Mouse (Mus musculus): ENCODE results near the gene Mark3.

- no peak for TF ChIP-seq CTCF (IDR thresholded peaks at IDR 0.05; ENCODE audit: borderline replicate concordance, insufficient read depth, low read depth, low read length)
- TF ChIP-seq POLR2A (IDR thresholded peaks at IDR 0.05; ENCODE audit: borderline replicate concordance, insufficient read depth, low read length): no peak
Measured at GRCm38 (mm10) chr12:111666380-111666779, 92.1 kb downstream of the Mark3 start.
